Mouse (Mus musculus) C2C12 (cell line): Measurements from ENCODE around the gene Cluap1.

ENCODE experiments used
- CEBPB ChIP-seq: IDR thresholded peaks from one replicate; pipeline ENCODE4 v1.6.1; 2011; ENCODE audit warnings: low read depth, mild to moderate bottlenecking, control low read depth, moderate library complexity
- CTCF ChIP-seq: IDR thresholded peaks from one replicate; pipeline ENCODE4 v1.5.1; 2011; ENCODE audit not compliant: control insufficient read depth, insufficient read depth, insufficient read length
- MYOD1 ChIP-seq: IDR thresholded peaks from one replicate; pipeline ENCODE4 v1.6.1; 2011; ENCODE audit warnings: low read depth; ENCODE audit not compliant: control insufficient read depth, insufficient read length

GRCm38 (mm10) chr16:3988410-3988809, 79.8 kb downstream of the Cluap1 start:
- TF ChIP-seq CTCF (no peak), CEBPB (no peak), MYOD1 (no peak)
